Mouse (Mus musculus) thymus, postnatal 10 days (tissue): ENCODE data around the gene Ttll11.

Experiments used
- DNase-seq, 2 experiments: peaks; one replicate each; pipeline ENCODE4 v3.0.0; 2021; ENCODE audit warnings: low spot score in 2 of 2

The Ttll11 gene

GRCm38 (mm10) chr2:35827886-35828285, 151.8 kb downstream of the Ttll11 start:
- DNase-seq: no peak

DNA sequence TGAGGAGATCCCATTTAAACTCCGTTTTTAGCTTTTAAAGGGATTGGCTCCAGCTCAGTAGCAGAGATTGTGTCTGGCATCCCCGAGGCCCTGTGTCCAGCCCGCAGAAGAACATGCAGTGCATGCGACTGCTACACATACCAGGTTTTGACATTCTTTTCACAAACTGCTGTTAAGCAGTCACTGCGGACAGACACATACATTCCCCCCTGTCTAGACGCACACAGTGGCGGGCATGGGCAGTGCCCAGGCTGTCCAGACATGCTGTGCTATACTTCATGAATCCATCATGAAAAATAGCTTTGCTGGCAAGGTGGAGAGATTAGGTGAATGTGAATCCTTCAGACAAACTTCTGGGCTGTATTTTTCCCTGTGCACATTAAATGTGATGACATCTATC, 154.6 kb downstream of the Ttll11 start:
- no peak for DNase-seq

DNA sequence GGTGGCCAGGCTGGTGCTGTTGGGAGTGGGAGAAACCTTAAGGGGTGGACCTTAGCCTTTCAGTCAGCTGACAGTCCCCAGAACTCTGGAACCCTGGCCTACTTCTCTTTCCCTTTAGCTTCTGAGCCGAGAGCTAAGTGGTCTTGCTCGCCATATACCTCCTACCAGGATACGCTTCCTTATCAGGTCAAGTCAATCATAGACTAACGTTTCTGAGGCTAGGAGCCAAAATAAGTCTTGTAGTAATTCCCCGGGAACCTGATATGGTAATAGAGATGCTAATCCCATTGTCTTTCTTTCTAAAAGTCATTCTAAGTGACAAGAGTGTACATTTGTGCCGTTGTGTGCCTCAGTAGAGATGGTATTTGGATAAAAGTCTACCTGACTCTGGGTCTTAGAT, 156.1 kb downstream of the Ttll11 start:
- DNase-seq: no peak

GRCm38 (mm10) chr2:35818883-35819282, 160.8 kb downstream of the Ttll11 start:
- DNase-seq: no peak

- DNase-seq: no peak
These were observed 163.6 kb downstream of the Ttll11 start for GRCm38 (mm10) chr2:35816056-35816661.

GRCm38 (mm10) chr2:35812561-35812933, 167.2 kb downstream of the Ttll11 start:
- no peak for DNase-seq

- DNase-seq: no peak
These were observed 167.7 kb downstream of the Ttll11 start for GRCm38 (mm10) chr2:35811801-35812560.

DNA sequence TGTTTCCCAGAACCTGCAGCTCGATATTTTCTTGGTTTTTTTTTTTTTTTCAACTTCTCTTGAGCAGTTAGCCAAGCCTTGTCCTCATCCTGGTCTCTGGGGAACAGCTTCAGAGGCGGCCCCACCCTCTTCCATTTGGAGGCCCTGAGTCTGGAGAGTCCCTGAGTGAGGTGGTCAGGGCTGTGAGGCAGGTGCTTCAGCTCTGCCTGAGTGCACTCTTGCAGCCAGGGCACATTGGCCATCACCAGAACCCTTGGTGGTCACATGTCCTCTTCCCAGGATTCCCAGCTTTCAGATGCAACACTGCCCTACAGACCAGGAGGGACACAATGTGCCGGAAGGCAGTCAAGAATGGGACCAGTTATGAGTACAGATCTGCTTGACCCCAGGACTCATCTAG, 169.7 kb downstream of the Ttll11 start:
- DNase-seq: no peak

DNA sequence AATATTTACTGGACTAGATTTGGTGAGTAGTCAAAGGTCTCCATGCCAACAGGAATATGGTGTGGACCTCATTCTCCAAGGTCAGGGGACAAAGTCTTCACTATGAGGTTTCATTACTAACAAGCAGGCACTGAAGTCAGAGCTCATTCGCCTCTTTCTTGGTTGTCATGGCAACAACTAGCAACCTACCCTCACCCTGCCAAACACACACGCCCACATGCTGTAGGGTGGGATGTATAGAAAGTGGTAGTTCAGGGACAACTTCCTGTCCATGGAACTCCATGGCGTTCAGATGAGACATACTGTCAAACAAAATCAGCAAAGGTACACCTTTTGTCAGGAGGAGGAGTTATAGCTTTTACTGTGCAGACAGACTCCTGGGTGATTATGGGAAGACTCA, 170.6 kb downstream of the Ttll11 start:
- no peak for DNase-seq

- DNase-seq: no peak
These were observed 173.8 kb downstream of the Ttll11 start for GRCm38 (mm10) chr2:35805881-35806280.

- DNase-seq: no peak
These were observed 176.6 kb downstream of the Ttll11 start for GRCm38 (mm10) chr2:35803095-35803494.

GRCm38 (mm10) chr2:35801759-35802158, 178.0 kb downstream of the Ttll11 start:
- DNase-seq: no peak

DNA sequence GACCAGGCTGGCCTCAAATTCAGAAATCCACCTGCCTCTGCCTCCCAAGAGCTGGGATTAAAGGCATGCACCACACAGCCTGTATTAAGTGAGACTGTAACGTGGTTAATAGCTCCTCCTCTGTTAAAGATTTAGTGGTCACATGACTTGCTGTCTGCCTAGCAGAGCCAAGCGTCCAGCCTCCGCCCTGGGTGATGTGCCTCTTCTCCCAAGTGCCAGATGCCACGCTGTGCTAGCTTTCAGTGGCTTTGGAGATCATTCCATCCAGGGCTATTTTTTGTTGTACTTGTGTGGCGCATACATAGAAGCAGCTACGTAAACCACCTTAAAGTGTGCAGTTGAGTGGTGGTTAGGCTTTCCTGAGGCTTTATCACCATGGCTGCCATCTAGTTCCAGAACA, 180.6 kb downstream of the Ttll11 start:
- DNase-seq: no peak

DNA sequence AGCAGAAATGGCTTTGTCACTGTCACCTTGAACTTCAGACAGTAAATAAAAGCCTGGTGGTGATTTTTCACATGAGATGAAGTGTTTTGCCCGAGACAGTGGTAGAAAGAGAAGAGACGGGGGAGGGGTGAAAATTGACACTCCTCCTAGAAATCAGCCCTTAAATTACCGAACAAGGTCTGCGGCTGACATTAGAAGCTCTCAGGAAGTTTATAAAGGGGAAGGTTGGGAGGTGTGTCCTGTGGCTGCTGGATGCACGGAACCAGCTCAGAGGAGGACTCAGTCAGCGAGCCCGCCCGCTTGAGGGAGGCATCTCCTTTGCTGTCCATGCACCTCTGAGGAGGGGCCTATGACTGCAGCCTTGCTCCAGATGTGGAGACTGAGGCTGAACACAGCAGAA, 181.7 kb downstream of the Ttll11 start:
- DNase-seq: no peak

GRCm38 (mm10) chr2:35789362-35790326, 190.1 kb downstream of the Ttll11 start:
- no peak for DNase-seq

DNA sequence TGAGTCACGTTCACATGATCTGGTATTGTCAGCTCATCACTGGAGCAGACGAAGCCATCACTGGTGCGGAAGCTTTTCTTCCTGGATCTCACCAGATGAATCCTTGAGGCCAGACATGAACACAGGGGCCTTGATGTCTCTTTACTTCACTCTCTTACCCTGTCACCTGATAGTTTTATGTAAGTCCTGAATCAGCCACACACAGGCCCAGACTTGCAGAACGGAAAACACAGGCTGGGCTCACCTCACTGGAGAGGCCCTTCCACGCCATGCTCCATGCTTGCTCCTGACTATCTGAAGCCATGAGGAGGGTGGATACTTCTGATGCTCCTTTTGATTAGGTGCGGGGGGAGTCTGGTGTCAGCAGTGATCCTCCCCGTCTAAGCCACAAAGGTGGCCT, 193.8 kb downstream of the Ttll11 start:
- DNase-seq: no peak

DNA sequence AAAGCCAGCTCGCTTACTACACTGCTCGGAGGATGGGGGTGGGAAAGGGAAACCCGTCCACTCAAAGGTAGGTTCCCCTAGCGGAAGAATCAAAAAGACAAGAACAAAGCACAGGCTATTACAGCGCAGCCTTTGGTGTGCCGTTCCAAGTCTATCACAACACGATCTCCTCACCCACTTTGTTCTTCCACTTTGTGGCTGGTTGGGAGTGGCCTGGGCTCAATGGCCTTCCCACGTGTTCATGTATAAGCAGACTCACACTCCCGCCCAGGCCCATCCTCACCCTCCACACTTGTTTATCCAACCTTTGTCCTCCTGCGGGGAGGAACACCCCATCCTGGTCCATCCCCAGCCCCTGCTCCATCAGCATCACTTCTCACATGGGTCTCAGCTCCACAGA, 196.3 kb downstream of the Ttll11 start:
- DNase-seq: no peak

DNA sequence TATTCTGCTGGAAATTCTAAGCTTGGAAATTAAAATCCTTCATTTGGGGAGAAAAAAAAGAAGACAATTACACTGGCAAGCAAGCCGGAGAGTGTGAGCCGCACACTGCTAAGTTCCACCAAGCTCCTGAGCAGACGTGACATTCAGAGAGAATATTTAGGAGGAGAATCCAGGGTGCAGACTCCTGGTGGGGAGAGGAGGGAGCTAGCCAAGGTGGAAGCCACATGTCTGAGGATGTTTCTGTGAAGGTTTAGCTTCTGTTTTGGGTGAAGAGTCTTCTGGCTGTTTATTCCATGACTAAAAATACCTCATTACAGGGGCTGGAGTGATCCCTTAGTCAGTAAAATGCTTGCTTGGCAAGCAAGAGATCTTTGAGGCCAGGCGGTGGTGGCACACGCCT, 200.4 kb downstream of the Ttll11 start:
- no peak for DNase-seq

DNA sequence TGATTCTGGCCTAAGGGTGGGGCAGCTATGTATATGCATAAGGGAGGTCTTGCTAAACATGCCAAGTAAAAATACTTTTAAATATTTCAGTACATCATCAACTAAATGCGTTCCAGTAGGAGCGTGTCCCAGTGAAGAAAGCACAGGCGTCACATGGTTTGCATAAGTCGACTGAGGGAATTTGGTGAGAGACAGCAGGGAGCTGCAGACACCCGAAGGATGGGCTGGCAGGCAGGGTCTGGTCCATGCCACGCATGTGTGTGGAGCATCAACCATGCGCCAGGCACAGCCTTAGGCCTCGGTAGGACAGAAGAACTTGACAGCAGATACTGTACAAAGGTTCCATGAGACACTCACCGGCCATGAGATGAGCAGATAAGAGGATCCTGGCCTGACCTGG, 202.8 kb downstream of the Ttll11 start:
- DNase-seq: no peak

- no peak for DNase-seq
These were observed 204.1 kb downstream of the Ttll11 start for GRCm38 (mm10) chr2:35775651-35776055.

- DNase-seq: no peak
These were observed 209.2 kb downstream of the Ttll11 start for GRCm38 (mm10) chr2:35770541-35770940.

DNA sequence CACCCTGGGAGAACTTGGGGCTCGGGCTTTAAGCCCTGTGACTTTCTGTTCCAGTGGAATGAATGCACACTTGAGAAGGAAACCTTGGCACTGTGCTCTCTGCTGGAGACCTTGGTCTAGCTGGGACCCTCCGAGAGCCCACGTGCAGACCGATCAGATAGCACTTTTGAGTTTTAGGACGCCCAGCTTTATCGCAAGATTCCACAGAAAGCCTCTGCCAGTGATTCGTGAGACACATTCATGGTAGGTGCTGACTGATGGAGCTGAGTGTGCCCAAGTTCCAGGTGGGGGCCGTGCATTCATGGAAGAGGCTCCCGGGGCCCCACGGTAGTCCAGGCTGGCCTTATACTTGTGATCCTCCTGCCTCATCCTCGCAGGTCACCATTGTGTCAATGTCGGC, 210.3 kb downstream of the Ttll11 start:
- no peak for DNase-seq
